Mouse (Mus musculus) cerebellum, adult 2 months (tissue): ENCODE measurements around the gene Prom1.

ENCODE experiments used
- CTCF ChIP-seq: fragments of 200-500 bp; IDR thresholded peaks from 2 replicates; pipeline ENCODE4 v1.5.1; 2011; ENCODE audit warnings: low read depth, mild to moderate bottlenecking, control low read depth, low read length, moderate library complexity, borderline replicate concordance; ENCODE audit not compliant: insufficient read depth
- POLR2A ChIP-seq: fragments of 200-500 bp; IDR thresholded peaks from 2 replicates; pipeline ENCODE4 v1.6.1; 2011; ENCODE audit warnings: low read length, control low read depth, borderline replicate concordance; ENCODE audit not compliant: insufficient read depth

DNA sequence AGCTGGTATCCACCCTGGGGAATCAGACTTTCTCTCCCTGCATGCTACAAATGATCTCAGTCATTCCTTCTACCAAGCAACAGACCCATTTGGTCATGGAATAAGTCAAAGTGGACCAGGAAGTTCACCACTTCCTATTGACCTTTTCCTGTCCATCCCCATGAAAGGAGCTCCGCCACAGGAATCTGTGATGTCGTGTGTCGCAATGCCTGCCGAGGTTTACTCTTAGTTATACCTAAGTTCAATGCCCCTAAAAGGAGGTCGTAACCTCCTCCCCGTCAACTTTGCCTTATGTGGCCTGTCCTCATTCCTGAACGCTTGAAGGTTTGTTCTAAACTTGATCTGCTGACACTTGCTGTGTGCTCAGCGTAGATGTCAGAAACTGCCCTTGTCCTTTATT lies 51.6 kb downstream of the Prom1 start:
- TF ChIP-seq POLR2A (no peak), CTCF (no peak)
